Mouse (Mus musculus) cerebellum, adult 2 months (tissue): Measurements from ENCODE around the gene Faap20. TPM values are rescaled to one million over a fixed set of nuclear protein-coding genes. Genes with fewer than 3 reads are reported as not detected.
"Not testable (repeated sequence)": the region's sequence is repeated elsewhere in the genome, so short reads cannot be mapped to it uniquely, and the experiment has no call there.

ENCODE experiments used
- DNase-seq, 2 experiments: peaks; one replicate each; pipeline ENCODE4 v3.0.0; 2021
- H3K27ac ChIP-seq: fragments of 200-500 bp; 2 replicates; pipeline ENCODE4 v1.5.1; 2012; ENCODE audit warnings: low read length, control low read depth, inconsistent platforms; ENCODE audit not compliant: insufficient read depth
- H3K27me3 ChIP-seq: fragments of 200-500 bp; 2 replicates; pipeline ENCODE4 v1.6.1; 2012; ENCODE audit warnings: inconsistent platforms, mild to moderate bottlenecking, low read length, moderate library complexity; ENCODE audit not compliant: control insufficient read depth, insufficient read depth
- H3K4me1 ChIP-seq: fragments of 200-500 bp; 2 replicates; pipeline ENCODE4 v1.6.1; 2011; ENCODE audit warnings: low read length; ENCODE audit not compliant: control insufficient read depth, insufficient read depth
- H3K4me3 ChIP-seq: fragments of 200-500 bp; replicated peaks from 2 replicates; pipeline ENCODE3; 2011; ENCODE audit warnings: mild to moderate bottlenecking, low read depth, low read length, control low read depth; ENCODE audit not compliant: insufficient read depth
- CTCF ChIP-seq: fragments of 200-500 bp; IDR thresholded peaks from 2 replicates; pipeline ENCODE4 v1.5.1; 2011; ENCODE audit warnings: low read depth, mild to moderate bottlenecking, control low read depth, low read length, moderate library complexity, borderline replicate concordance; ENCODE audit not compliant: insufficient read depth
- POLR2A ChIP-seq: fragments of 200-500 bp; IDR thresholded peaks from 2 replicates; pipeline ENCODE4 v1.6.1; 2011; ENCODE audit warnings: low read length, control low read depth, borderline replicate concordance; ENCODE audit not compliant: insufficient read depth
- WGBS: fragments of 180-500 bp; shearing (Covaris S2); methylation state at CpG from one replicate; pipeline ENCODE4 v1.1.7; 2018; 5-methylcytosine and 5-hydroxymethylcytosine counted together
- polyA plus RNA-seq: library from polyadenylated mRNA; depleted of rRNA; stranded (reverse); fragments of >200 nt; gene quantifications from 2 replicates; pipeline ENCODE4 v1.2.3, GENCODE M21; 2012

The Faap20 gene
- polyA plus RNA-seq, 1 experiment = 94.5 TPM

DNA sequence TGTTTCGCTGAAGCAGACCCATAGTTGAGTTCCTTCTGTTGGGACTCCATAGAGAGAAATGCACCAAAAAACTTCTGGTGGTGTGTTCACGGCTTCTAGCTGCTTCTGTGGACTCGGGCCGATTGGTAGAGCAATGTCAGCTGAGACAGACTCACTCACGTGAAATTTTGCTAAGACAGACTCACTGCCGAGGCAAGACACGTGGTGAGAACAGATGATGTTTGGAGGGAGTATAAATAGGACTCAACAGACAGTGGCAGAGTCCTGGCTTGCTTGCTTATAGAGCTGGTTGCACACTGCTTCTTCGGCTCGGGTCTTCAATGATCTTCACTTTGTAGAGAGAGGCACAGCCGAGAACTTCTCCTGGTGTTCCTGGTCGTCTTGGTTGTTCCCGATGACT is 6.4 kb upstream of the Faap20 start:
- 81% methylated on average over 12 of the region's 12 CpGs for WGBS
- Histone ChIP-seq H3K27ac (no peak overlapping the region), H3K4me1 (peaks cover 47% of the 10 kb centered on the region), H3K27me3 (no peaks in the 10 kb centered on the region), H3K4me3 (no peak overlapping the region)
- TF ChIP-seq POLR2A (no peak), CTCF (no peak)
- no peak for DNase-seq

- H3K27ac ChIP-seq = peak overlapping the region; percentile 57
- WGBS = 52% methylated on average over 6 of the region's 6 CpGs
- no peak overlapping the region for H3K4me3 ChIP-seq
These were observed 3.7 kb upstream of the Faap20 start for GRCm38 (mm10) chr4:155245770-155246492.

DNA sequence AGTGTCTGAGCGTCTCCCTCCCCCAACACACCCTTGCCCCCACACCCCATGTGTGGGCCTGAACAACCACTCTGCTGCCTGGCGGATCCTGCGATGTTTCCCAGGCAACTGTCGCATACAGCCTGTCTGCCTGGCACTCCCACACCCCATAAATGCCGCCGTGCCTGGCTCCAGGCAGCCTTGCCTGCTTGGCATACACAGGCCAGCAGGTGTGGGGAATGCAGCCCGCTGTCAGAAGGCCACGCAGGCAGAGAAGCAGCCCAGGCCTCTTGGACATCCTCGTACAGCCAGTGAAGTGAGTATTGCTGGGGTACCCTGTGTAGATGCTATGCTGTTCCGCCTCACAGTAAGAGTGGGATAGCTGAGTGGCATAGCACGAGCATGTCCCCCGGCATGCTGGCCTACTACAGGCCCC is 2.9 kb upstream of the Faap20 start:
- H3K4me1 ChIP-seq = peaks cover 54% of the 10 kb centered on the region
- DNase-seq = peak; percentile 86 to 90
- peak overlapping the region; percentile 57 for H3K27ac ChIP-seq
- WGBS = 9% methylated on average over 12 of the region's 12 CpGs
- TF ChIP-seq POLR2A (0 out of 2 replicates have a peak, but pooled peaks have one; percentile 11), CTCF (peak; percentile 20; the same call in 1 of the 2 replicates)
- no peaks in the 10 kb centered on the region for H3K27me3 ChIP-seq
- no peak overlapping the region for H3K4me3 ChIP-seq

More at GRCm38 (mm10) chr4:155245770-155246492, 3.7 kb upstream of the Faap20 start:
- DNase-seq = no peak
- no peak for TF ChIP-seq POLR2A
- no peak for TF ChIP-seq CTCF
- H3K4me1 ChIP-seq = peaks cover 50% of the 10 kb centered on the region
- H3K27me3 ChIP-seq = no peaks in the 10 kb centered on the region

DNA sequence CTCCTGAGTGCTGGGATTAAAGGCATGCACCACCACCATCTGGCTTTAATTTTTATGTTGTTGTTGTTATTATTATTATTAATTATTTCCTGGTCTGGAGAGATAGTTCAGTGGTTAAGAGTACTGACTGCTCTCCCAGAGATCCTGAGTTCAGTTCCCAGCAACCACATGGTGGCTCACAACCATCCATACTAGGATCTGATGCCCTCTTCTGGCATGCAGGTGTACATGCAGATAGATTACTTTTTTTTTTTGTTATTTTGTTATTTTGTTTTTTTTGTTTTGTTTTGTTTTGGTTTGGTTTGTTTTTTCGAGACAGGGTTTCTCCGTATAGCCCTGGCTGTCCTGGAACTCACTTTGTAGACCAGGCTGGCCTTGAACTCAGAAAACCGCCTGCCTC is 1.5 kb upstream of the Faap20 start:
- not testable (repeated sequence) for H3K27me3 ChIP-seq, H3K27ac ChIP-seq, H3K4me3 ChIP-seq, DNase-seq
- peaks cover 54% of the 10 kb centered on the region for H3K4me1 ChIP-seq
- WGBS = 97% methylated on average over 3 of the region's 3 CpGs

DNA sequence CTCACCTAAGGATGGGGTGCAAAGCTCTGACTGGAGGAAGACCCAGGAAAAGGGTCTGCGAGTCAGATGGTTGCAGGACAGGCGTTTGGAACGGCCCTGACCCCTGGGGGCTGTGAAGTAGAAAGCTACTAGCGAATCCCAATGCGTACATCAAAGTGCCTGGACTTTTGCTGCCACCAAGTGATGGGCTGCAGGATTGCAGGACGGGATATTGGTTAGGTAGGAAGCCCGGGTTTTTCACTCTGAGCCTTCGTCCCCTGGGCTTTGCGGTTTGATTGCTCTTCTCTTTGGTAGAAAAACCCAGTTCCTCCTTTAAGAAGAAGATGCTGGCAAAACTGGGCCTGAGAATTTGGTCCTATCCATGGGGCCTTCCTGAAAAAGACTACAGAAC is 350 bp upstream of the Faap20 start:
- Histone ChIP-seq H3K27ac (peak overlapping the region; percentile 100), H3K4me3 (peak overlapping the region; percentile 70), H3K4me1 (peaks cover 56% of the 10 kb centered on the region), H3K27me3 (no peaks in the 10 kb centered on the region)
- TF ChIP-seq POLR2A = no peak
- peak; percentile 99 for TF ChIP-seq CTCF
- DNase-seq = peak; percentile 93 to 98
- WGBS = 1% methylated on average over 9 of the region's 9 CpGs

DNA sequence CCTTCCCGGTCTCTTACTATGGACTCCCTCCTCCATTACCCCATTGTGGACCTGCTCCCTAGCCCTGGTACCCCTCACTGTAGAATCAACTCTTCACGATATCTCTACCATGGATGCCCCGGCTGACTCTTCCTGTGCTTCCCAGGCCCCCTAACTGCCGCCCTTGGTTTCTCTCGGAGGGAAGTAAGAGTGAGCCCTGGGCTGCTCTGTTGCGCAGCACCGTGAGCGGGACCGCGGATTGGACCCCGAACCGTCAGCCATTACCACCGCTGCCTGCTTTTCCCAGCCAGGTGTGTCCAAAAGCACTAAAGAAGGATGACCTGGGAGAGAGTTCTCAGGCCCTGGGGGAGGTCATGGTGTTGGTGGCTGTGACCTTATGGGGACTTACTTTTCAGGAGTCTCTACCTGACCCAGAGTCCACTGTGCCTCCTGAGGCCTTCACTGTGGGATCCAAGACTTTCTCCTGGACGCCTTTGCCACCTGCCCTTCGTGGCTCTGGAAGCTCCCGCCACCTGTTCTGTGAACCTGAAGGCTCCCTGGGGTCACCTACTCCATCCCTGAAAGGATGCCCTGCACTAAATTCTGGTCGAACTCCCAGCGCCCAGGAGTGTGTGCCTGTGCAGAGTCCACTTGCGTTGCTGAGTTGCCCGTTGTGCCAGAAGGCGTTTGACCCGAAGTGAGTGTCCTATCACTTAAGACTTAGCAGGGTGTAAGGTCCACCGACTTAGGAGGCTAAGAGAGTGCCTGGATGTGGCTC is 937 bp downstream of the Faap20 start:
- peak; percentile 70 to 77 for DNase-seq
- H3K27ac ChIP-seq = peak overlapping the region; percentile 100
- WGBS = 2% methylated on average over 23 of the region's 23 CpGs
- H3K4me3 ChIP-seq = peak overlapping the region; percentile 70
- H3K27me3 ChIP-seq = no peaks in the 10 kb centered on the region
- TF ChIP-seq POLR2A (peak; percentile 13; the same call in 1 of the 2 replicates), CTCF (no peak)
- peaks cover 62% of the 10 kb centered on the region for H3K4me1 ChIP-seq

GRCm38 (mm10) chr4:155251147-155251546 is 1.5 kb downstream of the Faap20 start:
- Histone ChIP-seq H3K4me3 (peak overlapping the region; percentile 70), H3K4me1 (peaks cover 64% of the 10 kb centered on the region), H3K27me3 (no peaks in the 10 kb centered on the region), H3K27ac (peak overlapping the region; percentile 100)
- 7% methylated on average over 3 of the region's 3 CpGs for WGBS
- TF ChIP-seq CTCF = no peak
- peak; percentile 60 to 74 for DNase-seq

GRCm38 (mm10) chr4:155252253-155252652 is 2.7 kb downstream of the Faap20 start:
- TF ChIP-seq POLR2A (peak; percentile 45; the same call in 1 of the 2 replicates), CTCF (no peak)
- DNase-seq = peak; percentile 58 to 66
- H3K27ac ChIP-seq = peak overlapping the region; percentile 100

More at GRCm38 (mm10) chr4:155252253-155252652, 2.7 kb downstream of the Faap20 start:
- H3K4me3 ChIP-seq = peak overlapping the region; percentile 36
- H3K4me1 ChIP-seq = peaks cover 57% of the 10 kb centered on the region
- no peaks in the 10 kb centered on the region for H3K27me3 ChIP-seq
- WGBS = 15% methylated on average over 6 of the region's 6 CpGs
